Mouse (Mus musculus) brain, embryonic 14.5 days (tissue): Measurements from ENCODE around the gene Efcab3. TPM values are rescaled to one million over a fixed set of nuclear protein-coding genes. Genes with fewer than 3 reads are reported as not detected.
"Not testable (repeated sequence)": the region's sequence is repeated elsewhere in the genome, so short reads cannot be mapped to it uniquely, and the experiment has no call there.

Experiments used
- DNase-seq: peaks from one replicate; pipeline ENCODE4 v3.0.0-alpha.2; 2011; ENCODE audit warnings: low read depth
- CTCF ChIP-seq: fragments of 200-500 bp; IDR thresholded peaks from 2 replicates; pipeline ENCODE4 v1.5.1; 2012; ENCODE audit warnings: inconsistent platforms, mild to moderate bottlenecking, moderate library complexity, borderline replicate concordance; ENCODE audit not compliant: insufficient read depth, insufficient read length; ENCODE audit errors: extremely low read depth
- POLR2A ChIP-seq: fragments of 200-500 bp; IDR thresholded peaks from 2 replicates; pipeline ENCODE4 v1.6.1; 2012; ENCODE audit warnings: mild to moderate bottlenecking, inconsistent platforms, borderline replicate concordance; ENCODE audit not compliant: poor library complexity, insufficient read depth, insufficient read length, severe bottlenecking; ENCODE audit errors: extremely low read depth
- polyA plus RNA-seq: library from polyadenylated mRNA; depleted of rRNA; stranded (reverse); fragments of >200 nt; gene quantifications from 2 replicates; pipeline ENCODE4 v1.2.3, GENCODE M21; 2012

Gene Efcab3
- polyA plus RNA-seq, 1 experiment, result 0.18 TPM

- DNase-seq, result no peak
- no peak for TF ChIP-seq POLR2A
- TF ChIP-seq CTCF, result no peak
Measured at GRCm38 (mm10) chr11:105126520-105127029, 63.2 kb downstream of the Efcab3 start.

- TF ChIP-seq CTCF (no peak), POLR2A (no peak)
- DNase-seq, result no peak
Measured at GRCm38 (mm10) chr11:105135692-105136091, 72.3 kb downstream of the Efcab3 start.

- not testable (repeated sequence) for DNase-seq
Measured at GRCm38 (mm10) chr11:105137255-105137654, 73.9 kb downstream of the Efcab3 start.

- DNase-seq, result not testable (repeated sequence)
Measured at GRCm38 (mm10) chr11:105140512-105140911, 77.1 kb downstream of the Efcab3 start.

- DNase-seq, result no peak
- TF ChIP-seq CTCF, result no peak
- no peak for TF ChIP-seq POLR2A
Measured at GRCm38 (mm10) chr11:105141115-105141514, 77.7 kb downstream of the Efcab3 start.

- TF ChIP-seq POLR2A, result no peak
- TF ChIP-seq CTCF, result no peak
Measured at GRCm38 (mm10) chr11:105143564-105143963, 80.2 kb downstream of the Efcab3 start.

GRCm38 (mm10) chr11:105144084-105144483, 80.7 kb downstream of the Efcab3 start:
- TF ChIP-seq POLR2A (no peak), CTCF (no peak)
- DNase-seq, result no peak

More at GRCm38 (mm10) chr11:105143564-105143963, 80.2 kb downstream of the Efcab3 start:
- no peak for DNase-seq

- DNase-seq, result no peak
- no peak for TF ChIP-seq POLR2A
- no peak for TF ChIP-seq CTCF
Measured at GRCm38 (mm10) chr11:105144508-105145210, 81.3 kb downstream of the Efcab3 start.

- no peak for TF ChIP-seq CTCF
- TF ChIP-seq POLR2A, result no peak
- no peak for DNase-seq
Measured at GRCm38 (mm10) chr11:105145211-105145610, 81.8 kb downstream of the Efcab3 start.

- TF ChIP-seq CTCF (no peak), POLR2A (no peak)
- DNase-seq, result no peak
Measured at GRCm38 (mm10) chr11:105146593-105146992, 83.2 kb downstream of the Efcab3 start, which contains the start of gene Gm10842. Gene Gm10842, plus strand, starts transcription at chr11:105146893.

GRCm38 (mm10) chr11:105149353-105149752, 86.0 kb downstream of the Efcab3 start:
- no peak for TF ChIP-seq POLR2A
- TF ChIP-seq CTCF, result no peak
- DNase-seq, result no peak

- peak; percentile 14 for DNase-seq
- TF ChIP-seq POLR2A, result no peak
- TF ChIP-seq CTCF, result no peak
Measured at GRCm38 (mm10) chr11:105149766-105150165, 86.4 kb downstream of the Efcab3 start.
